Mouse (Mus musculus) kidney, adult 2 months (tissue): Measurements from ENCODE around the gene Tecpr1.

Source experiments
- CTCF ChIP-seq: fragments of 200-500 bp; conservative IDR thresholded peaks from 2 replicates; pipeline ENCODE4 v1.5.1; 2011; ENCODE audit warnings: low read depth, mild to moderate bottlenecking, control low read depth, low read length, moderate library complexity, mixed read lengths; ENCODE audit not compliant: insufficient read depth, insufficient read length
- POLR2A ChIP-seq: fragments of 200-500 bp; IDR thresholded peaks from one replicate; pipeline ENCODE4 v1.6.1; 2011; ENCODE audit warnings: low read depth, low read length, control low read depth

DNA sequence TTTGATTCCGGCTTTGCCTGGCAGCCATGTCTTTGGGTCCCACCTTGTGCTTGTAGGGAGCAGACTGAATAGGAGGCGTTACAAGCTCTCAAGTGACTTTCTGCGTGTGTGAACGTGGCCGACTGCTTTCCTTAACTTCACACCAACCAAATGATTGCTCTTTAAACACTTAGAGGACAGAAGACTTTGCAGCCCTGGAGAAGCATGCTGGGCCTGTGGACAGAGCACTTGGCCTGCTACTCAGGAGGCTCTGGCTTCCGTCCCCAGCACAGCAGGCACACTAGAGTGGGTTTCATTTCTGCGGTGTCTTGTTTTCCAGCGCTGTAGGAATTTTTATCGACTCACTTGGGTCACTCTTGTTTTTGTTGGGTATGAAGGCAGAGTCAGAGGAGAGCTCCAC is 39.7 kb upstream of the Tecpr1 start:
- TF ChIP-seq POLR2A (no peak), CTCF (no peak)
